Mouse (Mus musculus) heart, embryonic 12.5 days (tissue): ENCODE data around the gene Myo19. TPM values are rescaled to one million over a fixed set of nuclear protein-coding genes. Genes with fewer than 3 reads are reported as not detected.
"Not testable (repeated sequence)": the region's sequence is repeated elsewhere in the genome, so short reads cannot be mapped to it uniquely, and the experiment has no call there.

ENCODE experiments used
- ATAC-seq: fragments of 200-750 bp; cut with Nextera tagmentation; 2 replicates; pipeline ENCODE4 v1.8.0; 2017; ENCODE audit warnings: moderate TSS enrichment, moderate library complexity; ENCODE audit not compliant: insufficient number of reproducible peaks, low FRiP score
- H3K27ac ChIP-seq: fragments of 300-500 bp; sonication (generic); 2 replicates; pipeline ENCODE4 v1.5.1; 2016; ENCODE audit warnings: mild to moderate bottlenecking, moderate library complexity; ENCODE audit not compliant: poor library complexity, severe bottlenecking
- H3K27me3 ChIP-seq: fragments of 300-500 bp; sonication (generic); replicated peaks from 2 replicates; pipeline ENCODE4 v1.6.1; 2016; ENCODE audit warnings: mild to moderate bottlenecking, moderate library complexity
- H3K36me3 ChIP-seq: fragments of 300-500 bp; sonication (generic); 2 replicates; pipeline ENCODE4 v1.6.1; 2016; ENCODE audit warnings: mild to moderate bottlenecking, moderate library complexity
- H3K4me1 ChIP-seq: fragments of 300-500 bp; sonication (generic); replicated peaks from 2 replicates; pipeline ENCODE4 v1.6.1; 2016; ENCODE audit warnings: mild to moderate bottlenecking
- H3K4me2 ChIP-seq: fragments of 300-500 bp; sonication (generic); 2 replicates; pipeline ENCODE4 v1.6.1; 2016; ENCODE audit warnings: mild to moderate bottlenecking, moderate library complexity
- H3K4me3 ChIP-seq: fragments of 300-500 bp; sonication (generic); 2 replicates; pipeline ENCODE4 v1.5.1; 2016; ENCODE audit warnings: mild to moderate bottlenecking
- H3K9ac ChIP-seq: fragments of 300-500 bp; sonication (generic); 2 replicates; pipeline ENCODE4 v1.6.1; 2016; ENCODE audit warnings: mild to moderate bottlenecking, moderate library complexity
- H3K9me3 ChIP-seq: fragments of 300-500 bp; sonication (generic); replicated peaks from 2 replicates; pipeline ENCODE4 v1.6.1; 2016; ENCODE audit warnings: mild to moderate bottlenecking, moderate library complexity
- WGBS: fragments of 180-500 bp; shearing (Covaris S2); methylation state at CpG from one replicate; pipeline ENCODE4 v1.1.7; 2016; 5-methylcytosine and 5-hydroxymethylcytosine counted together
- polyA plus RNA-seq: library from polyadenylated mRNA; unstranded; fragments of >200 nt; fragmentation: Nextera tagmentation; extraction: Ambion mirVana; gene quantifications from 2 replicates; pipeline ENCODE4 v1.2.1, GENCODE M21; 2016

Gene Myo19
- polyA plus RNA-seq, 1 experiment from 2014 or later, result 8.3 TPM

DNA sequence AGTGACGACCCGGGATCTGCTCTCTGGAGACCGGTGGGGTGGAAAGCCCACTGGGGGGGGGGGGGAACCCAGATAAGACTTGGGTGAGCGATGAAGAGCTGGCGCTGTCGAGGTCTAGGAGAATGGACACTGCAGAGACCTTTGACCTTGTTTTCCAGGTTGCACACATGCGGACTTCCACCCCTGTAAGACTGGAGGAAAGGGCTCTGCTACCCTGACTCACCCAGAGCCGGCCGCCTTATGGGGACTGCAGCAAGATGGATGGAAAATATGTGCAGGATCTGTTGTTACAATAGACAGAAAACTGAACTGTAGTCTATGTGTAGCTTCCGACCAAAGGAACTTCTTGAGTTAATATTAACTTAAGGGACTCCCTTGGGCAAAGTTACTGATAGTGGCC lies 8.9 kb upstream of the Myo19 start:
- Histone ChIP-seq H3K27ac (peak overlapping the region; percentile 97), H3K4me3 (peak overlapping the region; percentile 100), H3K27me3 (no peaks in the 10 kb centered on the region), H3K4me1 (peaks cover 3% of the 10 kb centered on the region), H3K9me3 (no peaks in the 10 kb centered on the region), H3K4me2 (peak overlapping the region; percentile 88), H3K9ac (peak overlapping the region; percentile 100), H3K36me3 (peaks cover 3% of the 10 kb centered on the region; the same call in 1 of the 2 replicates)
- peak; percentile 51 for ATAC-seq
- WGBS, result under 1% methylated on average over 10 of the region's 10 CpGs

DNA sequence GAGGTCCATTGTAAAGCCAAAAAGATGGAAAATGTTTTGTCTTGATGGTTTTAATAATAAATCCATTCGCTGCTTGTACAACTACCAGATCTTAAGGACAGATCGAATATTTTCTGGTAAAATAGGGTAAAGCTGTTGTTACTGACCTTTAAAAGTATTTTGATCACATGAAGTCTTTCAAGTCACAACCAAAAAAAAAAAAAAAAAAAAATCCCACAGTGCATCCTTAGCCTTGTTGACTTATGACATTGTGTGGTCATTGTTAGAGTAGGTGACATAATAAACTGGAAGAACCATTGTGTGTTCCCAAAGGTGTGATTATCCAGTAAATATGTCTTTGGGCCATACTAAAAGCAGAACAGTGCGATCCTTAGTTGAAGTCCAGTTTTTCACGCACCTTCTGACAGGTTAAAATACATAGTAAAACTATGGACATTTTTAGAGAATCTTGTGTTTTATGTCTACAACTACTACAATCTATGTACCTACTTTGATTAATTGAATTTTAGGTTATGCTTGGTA lies 8.3 kb upstream of the Myo19 start:
- peak overlapping the region; percentile 97 for H3K27ac ChIP-seq
- ATAC-seq, result no peak
- peak overlapping the region; percentile 100 for H3K9ac ChIP-seq
- H3K4me3 ChIP-seq, result peak overlapping the region; percentile 100
- H3K4me2 ChIP-seq, result peak overlapping the region; percentile 88
- H3K4me1 ChIP-seq, result peaks cover 3% of the 10 kb centered on the region
- WGBS, result 72% methylated on average over 4 of the region's 4 CpGs
- H3K9me3 ChIP-seq, result no peaks in the 10 kb centered on the region
- peaks cover 6% of the 10 kb centered on the region; the same call in 1 of the 2 replicates for H3K36me3 ChIP-seq
- H3K27me3 ChIP-seq, result no peaks in the 10 kb centered on the region

DNA sequence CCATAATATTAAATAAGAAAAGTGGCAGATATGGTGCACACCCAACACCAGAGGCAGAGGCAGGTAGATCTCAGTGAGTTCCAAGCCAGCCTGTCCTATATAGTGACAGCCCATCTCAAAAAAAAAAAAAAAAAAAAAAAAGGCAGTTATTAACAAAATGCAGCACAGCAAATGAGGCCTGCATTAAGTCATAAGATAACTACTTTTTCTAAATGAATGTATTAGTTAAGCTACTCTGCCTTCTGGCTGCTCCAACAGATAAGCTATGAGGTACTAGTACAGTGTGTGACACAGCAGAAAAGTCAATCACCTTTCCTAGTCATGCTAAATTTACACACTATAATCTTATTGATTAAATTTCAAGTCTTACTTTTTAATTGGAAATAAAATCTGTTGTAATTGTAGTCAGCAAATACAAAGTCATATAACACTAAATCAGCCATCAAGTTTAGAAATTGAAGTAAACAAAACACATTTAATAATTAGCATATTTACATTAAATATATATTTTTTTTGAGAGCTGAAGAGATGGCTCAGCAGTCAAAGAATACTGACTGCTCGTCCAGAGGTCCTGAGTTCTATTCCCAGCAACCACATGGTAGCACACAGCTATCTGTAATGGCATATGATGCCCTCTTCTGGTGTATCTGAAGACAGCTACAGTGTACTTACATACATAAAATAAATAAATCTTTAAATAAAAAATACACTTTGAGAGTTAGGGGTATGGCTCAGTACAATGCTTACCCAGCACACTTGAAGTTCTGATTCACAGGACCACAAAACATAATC lies 6.7 kb upstream of the Myo19 start:
- no peaks in the 10 kb centered on the region for H3K4me1 ChIP-seq
- H3K27ac ChIP-seq, result no peak overlapping the region
- H3K36me3 ChIP-seq, result peaks cover 16% of the 10 kb centered on the region; the same call in 1 of the 2 replicates
- 63% methylated on average over 1 of the region's 1 CpGs for WGBS
- no peak overlapping the region for H3K9ac ChIP-seq
- H3K4me3 ChIP-seq, result no peak overlapping the region
- H3K9me3 ChIP-seq, result no peaks in the 10 kb centered on the region
- H3K27me3 ChIP-seq, result no peaks in the 10 kb centered on the region
- H3K4me2 ChIP-seq, result no peak overlapping the region
- no peak for ATAC-seq

DNA sequence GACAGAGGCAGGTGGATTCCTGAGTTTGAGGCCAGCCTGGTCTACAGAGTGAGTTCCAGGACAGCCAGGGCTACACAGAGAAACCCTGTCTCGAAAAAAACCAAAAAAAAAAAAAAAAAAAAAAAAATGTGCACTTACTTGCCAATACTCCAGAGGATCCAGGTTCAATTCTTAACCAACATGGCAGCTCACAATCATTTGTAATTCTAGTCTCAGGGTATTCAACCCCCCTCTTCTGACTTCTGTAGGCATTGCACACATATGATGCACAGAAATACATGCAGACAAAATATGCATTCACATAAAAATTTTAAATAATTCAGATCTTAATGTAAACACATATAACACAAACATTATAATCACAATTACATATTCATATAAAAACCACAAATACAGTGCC lies 3.9 kb upstream of the Myo19 start:
- peaks cover 17% of the 10 kb centered on the region; the same call in 1 of the 2 replicates for H3K36me3 ChIP-seq
- H3K9me3 ChIP-seq, H3K9ac ChIP-seq, H3K27me3 ChIP-seq, H3K4me1 ChIP-seq, H3K4me3 ChIP-seq, H3K4me2 ChIP-seq, H3K27ac ChIP-seq, ATAC-seq: not testable (repeated sequence)
- WGBS, result 58% methylated on average over 1 of the region's 1 CpGs

DNA sequence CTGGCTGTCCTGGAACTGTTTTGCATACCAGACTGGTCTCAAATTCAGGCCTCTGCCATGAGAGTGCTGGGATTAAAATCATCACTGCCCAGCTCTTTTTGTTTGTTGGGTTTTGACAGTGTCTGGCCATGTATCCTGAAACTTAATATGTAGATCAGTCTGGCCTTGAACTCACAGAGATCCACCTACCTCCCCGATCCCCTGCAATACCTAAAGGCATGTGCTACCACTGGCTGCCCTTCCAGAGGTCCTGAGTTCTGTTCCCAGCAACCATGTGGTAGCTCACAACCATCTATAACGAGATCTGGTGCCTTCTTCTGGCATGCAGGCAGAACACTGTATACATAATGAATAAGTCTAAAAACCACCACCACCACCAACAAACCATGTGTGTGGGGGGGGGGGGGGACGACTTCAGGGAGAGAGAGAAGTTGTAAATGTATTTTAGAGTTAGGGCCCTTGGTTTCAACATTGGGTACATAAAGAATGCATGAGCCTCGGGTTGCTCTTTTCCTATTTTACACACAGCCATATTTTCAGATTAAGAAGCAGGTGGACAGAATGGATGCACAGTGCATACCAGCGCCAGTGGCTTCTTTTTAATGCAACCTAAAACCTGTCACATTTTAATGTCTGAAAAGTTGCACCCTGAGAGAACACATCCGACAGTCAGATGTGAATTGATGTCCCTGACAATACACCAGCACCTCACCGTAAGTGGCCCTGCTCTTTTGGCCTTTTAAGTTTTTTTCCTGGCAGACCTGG lies 759 bp upstream of the Myo19 start:
- WGBS, result 21% methylated on average over 7 of the region's 7 CpGs
- peak overlapping the region; percentile 82 for H3K4me3 ChIP-seq
- ATAC-seq, result no peak

DNA sequence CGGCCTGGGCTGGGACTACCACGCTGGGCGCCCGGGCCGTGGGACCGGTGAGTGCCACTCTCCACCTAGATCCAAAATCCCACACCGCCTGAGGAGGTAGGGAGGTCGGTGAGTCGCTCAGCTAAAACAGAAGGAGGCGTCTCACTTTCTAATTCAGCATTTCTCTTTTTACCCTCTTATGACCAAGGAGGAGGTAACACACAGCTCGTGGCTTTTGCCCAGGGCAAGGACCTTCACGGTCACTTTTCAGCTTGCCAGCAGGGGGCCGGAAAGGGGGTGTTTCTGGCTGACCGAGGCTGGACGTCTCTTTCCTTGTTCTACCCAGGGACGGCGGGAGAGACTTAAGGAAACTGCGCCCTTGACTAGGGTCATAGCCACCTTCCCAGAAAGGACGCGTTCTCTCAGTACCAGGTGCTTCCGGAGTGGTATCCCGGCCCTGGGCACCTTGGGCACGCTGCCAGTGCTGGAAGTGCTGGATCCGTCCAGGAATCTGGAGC lies 565 bp downstream of the Myo19 start:
- Histone ChIP-seq H3K36me3 (peaks cover 44% of the 10 kb centered on the region), H3K4me2 (peak overlapping the region; percentile 94), H3K9me3 (no peaks in the 10 kb centered on the region), H3K4me1 (peaks cover 16% of the 10 kb centered on the region), H3K27me3 (no peaks in the 10 kb centered on the region), H3K27ac (peak overlapping the region; percentile 87), H3K4me3 (peak overlapping the region; percentile 82), H3K9ac (peak overlapping the region; percentile 84)
- ATAC-seq, result peak; percentile 71
- under 1% methylated on average over 24 of the region's 24 CpGs for WGBS

More for the DNA sequence above, 759 bp upstream of the Myo19 start:
- peak overlapping the region; percentile 84 for H3K9ac ChIP-seq
- H3K27ac ChIP-seq, result peak overlapping the region; percentile 87
- peaks cover 31% of the 10 kb centered on the region for H3K36me3 ChIP-seq
- peak overlapping the region; percentile 94 for H3K4me2 ChIP-seq
- H3K27me3 ChIP-seq, result no peaks in the 10 kb centered on the region
- no peaks in the 10 kb centered on the region for H3K9me3 ChIP-seq
- H3K4me1 ChIP-seq, result peaks cover 16% of the 10 kb centered on the region

DNA sequence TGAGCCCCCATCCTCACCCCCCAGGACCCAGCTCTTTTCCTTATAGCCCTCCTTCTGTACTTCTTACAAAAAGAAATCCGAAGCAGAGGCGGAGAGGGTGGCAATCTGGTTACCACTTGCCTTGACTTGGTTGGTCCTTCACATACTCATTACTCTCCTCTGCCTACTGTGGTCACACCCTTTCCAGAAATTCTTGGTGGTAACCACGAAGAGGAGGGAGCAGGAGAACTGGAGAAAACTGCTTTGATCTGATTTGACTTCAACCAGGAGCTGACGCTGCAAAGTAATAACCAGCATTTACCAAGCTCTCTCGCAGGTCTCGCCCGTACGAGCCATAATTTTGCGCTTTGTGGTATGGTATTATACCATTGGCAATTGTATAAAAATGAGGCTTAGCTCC lies 1.0 kb downstream of the Myo19 start:
- Histone ChIP-seq H3K4me1 (peaks cover 16% of the 10 kb centered on the region), H3K9me3 (no peaks in the 10 kb centered on the region), H3K4me3 (peak overlapping the region; percentile 82), H3K36me3 (peaks cover 47% of the 10 kb centered on the region), H3K27ac (peak overlapping the region; percentile 87), H3K4me2 (peak overlapping the region; percentile 94), H3K9ac (peak overlapping the region; percentile 84), H3K27me3 (no peaks in the 10 kb centered on the region)
- WGBS, result 54% methylated on average over 9 of the region's 9 CpGs
- ATAC-seq, result no peak

DNA sequence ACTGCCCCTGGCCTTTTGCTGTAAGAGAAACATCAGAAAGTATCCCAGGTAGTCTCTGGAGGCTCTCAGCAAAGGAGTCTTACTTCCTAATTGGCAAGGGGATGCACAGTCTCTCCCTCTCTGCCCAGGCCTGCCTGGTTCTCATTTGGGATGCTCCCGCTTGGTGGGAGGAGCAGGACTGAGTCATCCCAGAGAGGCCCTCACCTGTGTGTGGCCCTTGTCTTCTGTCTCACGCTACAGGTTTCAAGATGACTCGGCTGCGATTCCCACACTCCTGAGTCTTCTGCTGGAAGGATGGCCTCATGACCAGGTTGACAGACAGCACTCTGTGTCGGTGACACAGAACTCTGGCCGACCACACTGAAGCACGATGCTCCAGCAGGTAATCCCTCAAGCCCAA lies 2.4 kb downstream of the Myo19 start:
- Histone ChIP-seq H3K36me3 (peaks cover 56% of the 10 kb centered on the region), H3K4me1 (peaks cover 16% of the 10 kb centered on the region), H3K27me3 (no peaks in the 10 kb centered on the region), H3K27ac (no peak overlapping the region), H3K4me2 (no peak overlapping the region), H3K4me3 (no peak overlapping the region), H3K9me3 (no peaks in the 10 kb centered on the region), H3K9ac (no peak overlapping the region)
- ATAC-seq, result no peak
- WGBS, result 92% methylated on average over 7 of the region's 7 CpGs

DNA sequence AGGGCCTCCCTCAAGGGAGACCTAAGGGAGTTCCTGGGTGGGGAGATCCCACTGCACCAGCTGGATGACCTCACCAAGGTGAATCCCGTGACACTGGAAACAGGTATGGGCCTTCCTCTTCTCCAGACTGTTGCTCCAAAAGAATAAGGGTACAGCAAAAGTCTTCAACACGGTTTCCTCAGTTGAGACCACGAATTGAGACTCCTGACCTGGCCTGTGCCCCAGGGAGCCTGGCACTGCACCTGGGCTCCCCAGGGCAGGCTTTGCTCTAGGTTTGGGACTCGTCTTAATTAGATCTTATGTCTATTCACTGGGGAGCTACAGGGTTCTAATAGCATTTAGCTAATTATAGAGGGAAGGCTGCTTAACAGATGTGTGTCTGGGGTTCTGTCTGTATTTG lies 5.3 kb downstream of the Myo19 start:
- H3K4me2 ChIP-seq, result no peak overlapping the region
- no peaks in the 10 kb centered on the region for H3K9me3 ChIP-seq
- peaks cover 74% of the 10 kb centered on the region for H3K36me3 ChIP-seq
- H3K9ac ChIP-seq, result no peak overlapping the region
- H3K27ac ChIP-seq, result no peak overlapping the region
- peaks cover 11% of the 10 kb centered on the region for H3K4me1 ChIP-seq
- H3K27me3 ChIP-seq, result no peaks in the 10 kb centered on the region
- no peak for ATAC-seq
- no peak overlapping the region for H3K4me3 ChIP-seq
- WGBS, result 83% methylated on average over 4 of the region's 4 CpGs

DNA sequence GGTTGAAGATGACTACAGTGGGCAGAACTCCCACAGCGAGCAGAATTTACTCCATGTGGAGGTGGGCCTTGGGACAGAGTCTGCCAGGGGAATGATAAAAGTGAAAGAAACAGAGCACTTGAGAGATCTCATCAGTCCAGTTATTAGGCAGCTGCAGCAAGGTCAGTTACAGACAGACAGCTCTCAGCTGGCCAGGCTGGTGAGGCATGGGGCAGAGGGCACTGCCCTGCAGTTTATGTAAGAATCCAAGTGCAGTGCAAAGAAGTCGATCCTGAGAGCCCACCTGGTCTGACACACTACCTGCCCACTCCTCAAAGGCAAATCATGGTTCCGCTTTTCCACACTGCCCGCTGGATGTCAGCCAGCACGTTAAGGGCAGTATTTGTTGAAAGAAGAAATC lies 6.3 kb downstream of the Myo19 start:
- Histone ChIP-seq H3K4me2 (no peak overlapping the region), H3K27me3 (no peaks in the 10 kb centered on the region), H3K27ac (no peak overlapping the region), H3K36me3 (peaks cover 78% of the 10 kb centered on the region), H3K4me3 (no peak overlapping the region), H3K9ac (no peak overlapping the region), H3K4me1 (peaks cover 5% of the 10 kb centered on the region), H3K9me3 (no peaks in the 10 kb centered on the region)
- WGBS, result 89% methylated on average over 5 of the region's 5 CpGs
- ATAC-seq, result no peak
